Mouse (Mus musculus) olfactory bulb, adult 2 months (tissue): Measurements from ENCODE around the gene Wasf2.

Experiments
- CTCF ChIP-seq: fragments of 200-500 bp; IDR thresholded peaks from 2 replicates; pipeline ENCODE4 v1.5.1; 2012; ENCODE audit warnings: low read depth, mild to moderate bottlenecking, low read length, moderate library complexity; ENCODE audit not compliant: insufficient read depth
- POLR2A ChIP-seq: fragments of 200-500 bp; IDR thresholded peaks from 2 replicates; pipeline ENCODE4 v1.6.1; 2012; ENCODE audit warnings: mild to moderate bottlenecking, low read depth, low read length, moderate library complexity; ENCODE audit not compliant: insufficient read depth

DNA sequence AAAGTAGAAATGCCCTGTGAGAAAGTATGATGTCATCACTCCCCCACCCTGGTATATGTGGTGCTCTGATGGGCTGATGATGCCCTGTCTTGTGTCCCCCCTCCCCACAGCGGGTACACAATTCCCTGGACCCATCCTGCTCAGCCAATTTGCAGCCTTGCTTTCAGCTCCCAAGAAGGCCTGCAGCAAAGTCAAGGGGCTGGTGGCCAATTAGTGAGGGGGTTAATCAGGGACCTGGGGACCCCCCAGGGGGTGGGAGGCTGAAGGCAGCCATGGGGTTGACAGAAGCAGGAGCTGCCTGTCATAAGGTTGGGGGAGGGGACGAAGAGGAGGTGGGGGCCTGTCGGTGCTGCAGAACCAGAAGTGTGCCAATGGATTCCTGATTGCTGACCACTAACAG lies 73.3 kb downstream of the Wasf2 start:
- TF ChIP-seq CTCF (no peak), POLR2A (no peak)
